In genomic region chr13:37751154-37751950, GRCm38 (mm10) we compare ENCODE assay signal across 8 mouse cellular contexts. TPM values are rescaled to one million over a fixed set of nuclear protein-coding genes. Genes with fewer than 3 reads are reported as not detected.
DNase-seq lines count a peak whose midpoint lies in the region; ATAC-seq lines count a peak whose summit lies in the region.

No protein-coding gene starts in this region.

- H3K9me3 ChIP-seq in intestine, embryonic 14.5 days (ENCODE audit: control insufficient read depth, low read length): no peaks in the 10 kb centered on the region

- no peak overlapping the region for H3K27ac ChIP-seq in intestine, embryonic 14.5 days (ENCODE audit: low read depth)

- H3K9ac ChIP-seq in intestine, embryonic 14.5 days (ENCODE audit: low read length): no peak overlapping the region

- no peak overlapping the region for H3K4me3 ChIP-seq in intestine, embryonic 14.5 days (ENCODE audit: low read depth, low read length)

- ATAC-seq in activated CD4-positive, CD25-positive, alpha-beta regulatory T cell, adult 4 months: peak; percentile 84
- peak; percentile 50; the same call in 1 of the 2 replicates for ATAC-seq in intestine, embryonic 14.5 days (replicated peaks; ENCODE audit: low FRiP score, low TSS enrichment, low read depth)

- DNase-seq in kidney, postnatal 14 days: peak; percentile 15
- no peak for DNase-seq in kidney, adult 9 months
- DNase-seq in intestine, embryonic 14.5 days (ENCODE audit: low spot score): no peak
- peak; percentile 42 for DNase-seq in lung, postnatal 14 days
- DNase-seq in thymus, adult 18-20 months: peak; percentile 32 to 63
- DNase-seq in adrenal gland, postnatal 25 days: no peak
- no peak for DNase-seq in neural tube, embryonic 10.5 days (ENCODE audit: extremely low spot score, low spot score)

- no peak overlapping the region for H3K4me2 ChIP-seq in intestine, embryonic 14.5 days (ENCODE audit: low read length)

- H3K4me1 ChIP-seq in intestine, embryonic 14.5 days (replicated peaks; ENCODE audit: control insufficient read depth, insufficient read depth, low read length): 0 out of 2 replicates have a peak, but pooled peaks cover 7% of the 10 kb centered on the region

- no peaks in the 10 kb centered on the region for H3K27me3 ChIP-seq in intestine, embryonic 14.5 days (replicated peaks; ENCODE audit: control insufficient read depth, insufficient read depth, low read length)

- H3K36me3 ChIP-seq in intestine, embryonic 14.5 days (ENCODE audit: control insufficient read depth, insufficient read depth, low read length): no peaks in the 10 kb centered on the region

- 44% methylated on average over 9 of the region's 9 CpGs for WGBS in intestine, embryonic 14.5 days

RNA-seq across cellular contexts. Expression of gene Rreb1, which starts 26.8 kb away (rescaled TPM):
- polyA plus RNA-seq in activated CD4-positive, CD25-positive, alpha-beta regulatory T cell, adult 4 months (2017; shearing (Covaris generic)): 1 to 10 TPM; 3.0 to 4.9 TPM
- polyA plus RNA-seq in intestine, embryonic 14.5 days (2014; fragmentation: Nextera tagmentation; extraction: Ambion mirVana): 20.2 and 20.3 TPM in 2 replicates
- total RNA-seq in adrenal gland, postnatal 25 days (2021): 78.2 and 87.2 TPM in 2 replicates

Comparison
In these comparisons a context has a peak if more than half of its experiments do, and no peak if none do; other contexts are left out.
1. DNase-seq: peak in kidney, postnatal 14 days (single experiment), lung, postnatal 14 days (single experiment) and thymus, adult 18-20 months (2 of 2); none in kidney, adult 9 months (single experiment), intestine, embryonic 14.5 days (single experiment), adrenal gland, postnatal 25 days (single experiment) and neural tube, embryonic 10.5 days (single experiment).